Mouse (Mus musculus) forebrain, embryonic 10.5 days (tissue): ENCODE results near the gene Rab20. TPM values are rescaled to one million over a fixed set of nuclear protein-coding genes. Genes with fewer than 3 reads are reported as not detected.
A peak's percentile ranks its signal among the peaks of the same experiment; 100 is the strongest.

ENCODE experiments used
- DNase-seq: peaks from one replicate; pipeline ENCODE4 v3.0.0-alpha.2; 2017; ENCODE audit warnings: low spot score; ENCODE audit errors: extremely low spot score
- H3K27ac ChIP-seq: fragments of 300-500 bp; sonication (generic); 2 replicates; pipeline ENCODE4 v1.5.1; 2016; ENCODE audit warnings: mild to moderate bottlenecking
- H3K27me3 ChIP-seq: fragments of 300-500 bp; sonication (generic); 2 replicates; pipeline ENCODE4 v1.6.1; 2016; ENCODE audit warnings: mild to moderate bottlenecking; ENCODE audit not compliant: poor library complexity, severe bottlenecking
- H3K36me3 ChIP-seq: fragments of 300-500 bp; sonication (generic); replicated peaks from 2 replicates; pipeline ENCODE4 v1.6.1; 2016; ENCODE audit warnings: mild to moderate bottlenecking, moderate library complexity
- H3K4me1 ChIP-seq: fragments of 300-500 bp; sonication (generic); 2 replicates; pipeline ENCODE4 v1.6.1; 2016
- H3K4me3 ChIP-seq: fragments of 300-500 bp; sonication (generic); 2 replicates; pipeline ENCODE4 v1.5.1; 2016; ENCODE audit warnings: mild to moderate bottlenecking, moderate library complexity
- H3K9me3 ChIP-seq: fragments of 300-500 bp; sonication (generic); 2 replicates; pipeline ENCODE4 v1.6.1; 2016; ENCODE audit warnings: mild to moderate bottlenecking, moderate library complexity
- WGBS: fragments of 180-500 bp; shearing (Covaris S2); methylation state at CpG from one replicate; pipeline ENCODE4 v1.1.7; 2016; 5-methylcytosine and 5-hydroxymethylcytosine counted together
- polyA plus RNA-seq: library from polyadenylated mRNA; unstranded; fragments of >200 nt; fragmentation: Nextera tagmentation; extraction: Ambion mirVana; gene quantifications from 2 replicates; pipeline ENCODE4 v1.2.1, GENCODE M21; 2016

Rab20 gene
- polyA plus RNA-seq, 1 experiment from 2014 or later: 1.4 TPM

- Histone ChIP-seq H3K4me3 (no peak overlapping the region), H3K27ac (no peak overlapping the region), H3K36me3 (no peaks in the 10 kb centered on the region), H3K4me1 (peaks cover 42% of the 10 kb centered on the region), H3K9me3 (no peaks in the 10 kb centered on the region), H3K27me3 (no peaks in the 10 kb centered on the region)
- DNase-seq: no peak
- 73% methylated on average over 2 of the region's 2 CpGs for WGBS
Measured at GRCm38 (mm10) chr8:11461847-11462246, 16.7 kb downstream of the Rab20 start.

- Histone ChIP-seq H3K27me3 (no peaks in the 10 kb centered on the region), H3K36me3 (no peaks in the 10 kb centered on the region), H3K9me3 (no peaks in the 10 kb centered on the region), H3K27ac (no peak overlapping the region), H3K4me1 (peaks cover 36% of the 10 kb centered on the region), H3K4me3 (no peak overlapping the region)
- DNase-seq: no peak
- WGBS: 70% methylated on average over 2 of the region's 2 CpGs
Measured at GRCm38 (mm10) chr8:11460934-11461333, 17.6 kb downstream of the Rab20 start.

- no peak overlapping the region for H3K27ac ChIP-seq
- no peaks in the 10 kb centered on the region for H3K9me3 ChIP-seq
- H3K4me3 ChIP-seq: no peak overlapping the region
- DNase-seq: no peak
- H3K27me3 ChIP-seq: peaks cover 4% of the 10 kb centered on the region; the same call in 1 of the 2 replicates
- no peaks in the 10 kb centered on the region for H3K36me3 ChIP-seq
- H3K4me1 ChIP-seq: peaks cover 34% of the 10 kb centered on the region
- WGBS: 55% methylated on average over 5 of the region's 5 CpGs
Measured at GRCm38 (mm10) chr8:11459016-11459415, 19.5 kb downstream of the Rab20 start.

GRCm38 (mm10) chr8:11457981-11458836 lies 20.3 kb downstream of the Rab20 start:
- Histone ChIP-seq H3K9me3 (no peaks in the 10 kb centered on the region), H3K4me3 (no peak overlapping the region), H3K27me3 (peaks cover 4% of the 10 kb centered on the region; the same call in 1 of the 2 replicates), H3K36me3 (no peaks in the 10 kb centered on the region), H3K27ac (0 out of 2 replicates have a peak overlapping the region, but pooled peaks have one; percentile 25), H3K4me1 (peaks cover 42% of the 10 kb centered on the region)
- DNase-seq: no peak
- 56% methylated on average over 11 of the region's 12 CpGs for whole genome bisulfite sequencing

- Histone ChIP-seq H3K4me3 (no peak overlapping the region), H3K4me1 (peaks cover 51% of the 10 kb centered on the region), H3K27me3 (peaks cover 4% of the 10 kb centered on the region; the same call in 1 of the 2 replicates), H3K27ac (no peak overlapping the region), H3K36me3 (no peaks in the 10 kb centered on the region), H3K9me3 (no peaks in the 10 kb centered on the region)
- WGBS: 85% methylated on average over 3 of the region's 3 CpGs
- DNase-seq: no peak
Measured at GRCm38 (mm10) chr8:11457278-11457677, 21.2 kb downstream of the Rab20 start.

- Histone ChIP-seq H3K4me3 (no peak overlapping the region; the same call in 1 of the 2 replicates), H3K4me1 (peaks cover 69% of the 10 kb centered on the region), H3K9me3 (no peaks in the 10 kb centered on the region), H3K27ac (peak overlapping the region; percentile 69), H3K27me3 (peaks cover 4% of the 10 kb centered on the region; the same call in 1 of the 2 replicates), H3K36me3 (no peaks in the 10 kb centered on the region)
- WGBS: 43% methylated on average over 12 of the region's 12 CpGs
- no peak for DNase-seq
Measured at GRCm38 (mm10) chr8:11454228-11454627, 24.3 kb downstream of the Rab20 start.

- Histone ChIP-seq H3K4me3 (no peak overlapping the region), H3K9me3 (no peaks in the 10 kb centered on the region), H3K27me3 (peaks cover 4% of the 10 kb centered on the region; the same call in 1 of the 2 replicates), H3K4me1 (peaks cover 57% of the 10 kb centered on the region), H3K36me3 (peaks cover 11% of the 10 kb centered on the region), H3K27ac (peak overlapping the region; percentile 13)
- DNase-seq: no peak
- WGBS: 22% methylated on average over 4 of the region's 4 CpGs
Measured at GRCm38 (mm10) chr8:11452974-11453373, 25.5 kb downstream of the Rab20 start.

- H3K27ac ChIP-seq: peak overlapping the region; percentile 13
- DNase-seq: no peak
- H3K27me3 ChIP-seq: peaks cover 4% of the 10 kb centered on the region; the same call in 1 of the 2 replicates
- no peaks in the 10 kb centered on the region for H3K9me3 ChIP-seq
- H3K4me3 ChIP-seq: no peak overlapping the region
- peaks cover 15% of the 10 kb centered on the region for H3K36me3 ChIP-seq
- 65% methylated on average over 3 of the region's 3 CpGs for WGBS
- H3K4me1 ChIP-seq: peaks cover 53% of the 10 kb centered on the region
Measured at GRCm38 (mm10) chr8:11452559-11452958, 26.0 kb downstream of the Rab20 start.

- no peak for DNase-seq
- WGBS: 92% methylated on average over 1 of the region's 1 CpGs
- peaks cover 50% of the 10 kb centered on the region for H3K4me1 ChIP-seq
- H3K36me3 ChIP-seq: peaks cover 17% of the 10 kb centered on the region
- H3K27me3 ChIP-seq: peaks cover 4% of the 10 kb centered on the region; the same call in 1 of the 2 replicates
- H3K9me3 ChIP-seq: no peaks in the 10 kb centered on the region
- H3K27ac ChIP-seq: peak overlapping the region; percentile 26; the same call in 1 of the 2 replicates
- no peak overlapping the region for H3K4me3 ChIP-seq
Measured at GRCm38 (mm10) chr8:11452152-11452551, 26.4 kb downstream of the Rab20 start.

- no peaks in the 10 kb centered on the region; the same call in 1 of the 2 replicates for H3K27me3 ChIP-seq
- 44% methylated on average over 8 of the region's 8 CpGs for WGBS
- no peaks in the 10 kb centered on the region for H3K9me3 ChIP-seq
- peak overlapping the region; percentile 60 for H3K27ac ChIP-seq
- peaks cover 30% of the 10 kb centered on the region for H3K36me3 ChIP-seq
- DNase-seq: no peak
- peaks cover 48% of the 10 kb centered on the region for H3K4me1 ChIP-seq
- no peak overlapping the region for H3K4me3 ChIP-seq
Measured at GRCm38 (mm10) chr8:11450184-11451113, 28.1 kb downstream of the Rab20 start.

GRCm38 (mm10) chr8:11447910-11448570 lies 30.5 kb downstream of the Rab20 start:
- 94% methylated on average over 23 of the region's 23 CpGs for WGBS

GRCm38 (mm10) chr8:11445790-11446189 lies 32.7 kb downstream of the Rab20 start:
- WGBS: 95% methylated on average over 13 of the region's 13 CpGs
- H3K27ac ChIP-seq: no peak overlapping the region
- no peaks in the 10 kb centered on the region for H3K9me3 ChIP-seq
- DNase-seq: no peak
- peaks cover 75% of the 10 kb centered on the region for H3K36me3 ChIP-seq
- no peaks in the 10 kb centered on the region for H3K27me3 ChIP-seq
- H3K4me3 ChIP-seq: no peak overlapping the region
- H3K4me1 ChIP-seq: peaks cover 9% of the 10 kb centered on the region

More at GRCm38 (mm10) chr8:11447910-11448570, 30.5 kb downstream of the Rab20 start:
- no peak for DNase-seq
- H3K36me3 ChIP-seq: peaks cover 53% of the 10 kb centered on the region
- no peaks in the 10 kb centered on the region for H3K9me3 ChIP-seq
- H3K4me3 ChIP-seq: no peak overlapping the region
- H3K4me1 ChIP-seq: peaks cover 31% of the 10 kb centered on the region
- H3K27me3 ChIP-seq: no peaks in the 10 kb centered on the region; the same call in 1 of the 2 replicates
- H3K27ac ChIP-seq: no peak overlapping the region
